Mouse (Mus musculus): ENCODE measurements around the gene Epop. TPM values are rescaled to one million over a fixed set of nuclear protein-coding genes. Genes with fewer than 3 reads are reported as not detected.

Gene Epop
- total RNA-seq, 2 experiments from 2014 or later = 7.4 to 9.8 TPM

DNA sequence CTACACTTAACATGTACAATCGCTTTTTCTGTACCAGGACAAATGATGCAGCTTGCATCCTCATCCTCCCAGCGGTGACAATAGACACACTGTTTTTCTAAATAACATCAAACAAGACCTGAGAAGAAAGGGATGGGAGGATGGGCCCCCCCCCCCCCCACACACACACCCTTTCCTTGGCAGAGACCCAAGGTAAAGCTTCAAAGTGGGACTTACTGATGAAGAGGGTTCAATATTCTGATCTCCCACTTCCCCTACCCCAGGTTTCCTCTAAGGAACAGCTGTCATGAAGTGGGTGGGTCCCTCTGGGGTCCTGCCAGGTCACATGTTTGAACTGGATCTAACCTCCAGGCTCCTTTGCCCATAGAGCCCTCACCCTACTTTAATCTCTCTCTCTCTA, 1.5 kb upstream of the Epop start:
- DNase-seq (ENCODE audit: low spot score in 2 of 2) = no peak

DNA sequence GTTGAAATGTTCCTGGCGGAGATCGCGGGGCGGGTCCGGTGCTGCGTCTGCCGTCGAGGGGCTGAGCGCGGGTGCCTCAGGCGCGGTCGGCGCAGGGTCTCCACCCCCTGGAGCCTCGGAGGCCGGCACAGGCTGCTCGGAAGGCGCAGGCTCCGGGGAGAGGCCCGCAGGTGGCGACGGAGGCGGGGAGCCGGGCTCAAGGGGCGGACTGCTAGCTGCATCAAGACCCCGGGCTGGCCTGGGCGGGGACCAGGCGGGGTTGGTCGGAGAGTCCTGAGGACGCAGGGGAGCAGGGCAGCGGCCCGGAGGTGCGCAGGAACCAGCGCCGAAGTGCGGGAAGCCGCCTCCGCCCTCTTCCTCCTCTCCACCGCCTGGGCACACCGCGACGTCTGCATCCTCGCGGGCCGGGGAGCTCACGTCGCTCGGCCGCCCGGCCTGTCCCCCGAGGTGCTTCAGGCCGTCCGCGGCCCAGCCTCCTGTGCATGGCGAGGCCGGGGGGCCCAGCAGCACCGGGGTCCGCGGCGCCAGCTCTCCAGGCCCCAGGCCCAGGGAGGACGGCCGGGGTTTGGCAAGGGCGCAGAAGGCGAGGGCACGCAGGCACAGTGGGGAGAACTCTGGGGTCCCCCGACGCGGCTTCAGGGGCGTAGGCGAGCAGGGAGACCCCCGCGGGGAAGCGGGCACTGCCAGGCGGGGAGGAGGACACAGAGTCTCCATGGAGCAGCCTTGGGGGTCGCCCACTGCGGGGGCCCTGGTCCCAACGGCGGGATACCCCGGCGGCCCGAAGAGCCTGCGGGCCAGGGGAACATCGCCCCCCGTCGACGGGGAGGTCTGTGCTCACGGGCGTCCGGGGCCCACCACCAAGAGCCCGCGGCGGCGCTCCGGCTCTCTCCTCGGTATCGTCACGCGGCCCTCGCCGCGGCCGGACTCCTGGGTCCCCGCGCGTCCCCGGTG, 659 bp downstream of the Epop start:
- DNase-seq (ENCODE audit: low spot score in 2 of 2) = peak; percentile 29 to 43

DNA sequence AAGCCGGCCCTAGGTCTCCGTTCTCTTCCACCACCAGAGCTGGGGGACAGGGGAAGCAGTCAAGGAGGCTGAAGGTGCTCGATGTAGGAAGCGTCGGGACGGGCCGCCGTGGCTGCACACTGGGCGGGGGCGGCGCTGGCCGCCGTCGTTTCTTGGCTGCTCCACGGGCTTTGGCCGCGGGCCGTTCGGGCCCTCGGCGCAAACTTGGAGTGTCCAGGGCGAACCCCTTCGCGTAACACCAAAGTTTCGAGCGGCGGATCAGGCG, 1.3 kb downstream of the Epop start:
- no peak for DNase-seq (ENCODE audit: low spot score in 2 of 2)

DNA sequence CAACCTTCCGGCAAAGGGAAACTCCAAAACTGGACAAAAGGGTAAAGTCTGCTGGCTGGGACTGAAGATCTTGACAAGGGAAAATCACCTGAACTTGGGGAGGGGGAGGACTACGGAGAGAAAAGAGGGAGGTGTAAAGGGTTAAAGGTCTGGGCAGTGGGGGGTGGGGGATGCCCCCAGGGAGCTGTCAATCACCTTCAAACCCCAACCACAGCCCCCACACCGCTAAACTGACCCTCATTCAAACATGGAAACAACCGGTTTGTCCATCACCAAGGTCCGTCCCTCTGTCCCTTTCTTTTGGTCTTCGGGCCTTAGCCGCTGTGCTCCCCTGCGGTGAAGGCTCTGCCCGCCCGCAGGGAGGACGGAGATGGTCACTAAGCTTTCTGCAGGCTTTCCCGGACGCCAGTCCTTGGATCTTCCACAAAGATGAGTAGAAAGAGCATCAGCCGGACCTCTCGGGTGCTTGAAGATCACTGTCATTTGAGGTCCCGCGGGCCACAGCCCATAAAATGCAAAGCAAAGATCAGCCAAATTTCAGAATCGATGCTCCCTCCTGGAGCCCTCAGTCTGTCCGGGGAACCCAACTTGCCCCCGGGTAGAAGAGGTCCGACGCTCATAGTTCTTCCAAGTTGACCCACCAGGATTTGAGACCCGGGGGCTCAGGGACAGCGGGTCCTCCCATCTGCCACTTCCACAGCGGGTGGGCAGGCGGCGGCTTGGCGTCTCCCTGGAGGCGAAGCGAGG, 1.8 kb downstream of the Epop start:
- DNase-seq (ENCODE audit: low spot score in 2 of 2) = no peak

DNA sequence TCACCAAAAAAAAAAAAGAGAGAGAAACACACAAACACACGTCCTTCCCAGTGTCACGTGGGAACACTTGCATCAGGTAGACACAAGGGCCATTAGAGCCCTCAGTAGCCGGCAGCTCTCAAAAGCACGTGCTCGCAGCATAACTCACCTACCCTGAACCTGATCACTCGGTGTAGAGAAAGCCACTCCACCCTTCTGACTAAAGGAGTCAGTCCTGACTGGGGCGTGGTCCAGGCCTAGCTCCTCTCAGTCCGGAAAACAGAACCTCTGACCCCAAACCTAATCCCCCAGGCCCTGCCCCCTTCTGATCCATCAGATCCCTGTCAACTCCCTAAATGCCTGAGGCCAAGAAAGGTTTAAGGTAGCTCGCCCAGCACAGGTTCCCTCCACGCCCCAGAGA, 2.7 kb downstream of the Epop start:
- no peak for DNase-seq (ENCODE audit: low spot score in 2 of 2)

DNA sequence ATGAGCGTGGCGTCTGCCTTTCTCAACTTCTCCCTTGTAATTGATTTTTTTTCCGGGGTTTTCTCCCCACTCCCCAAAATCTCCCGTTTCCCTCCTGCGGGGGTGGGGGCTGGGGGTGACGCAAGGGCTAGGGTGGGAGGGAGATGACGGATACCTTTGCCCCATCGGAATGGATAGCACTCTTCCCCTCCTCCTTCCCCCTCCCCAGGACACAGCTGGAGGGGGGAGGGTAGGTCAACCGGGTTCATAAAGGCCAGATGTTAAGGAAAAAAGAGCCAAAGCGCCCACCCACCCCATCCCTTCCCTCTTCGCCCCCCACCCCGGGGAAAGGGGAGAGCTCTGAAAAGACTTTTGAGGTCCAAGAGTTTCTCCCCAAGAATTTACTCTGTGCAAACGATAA, 3.1 kb downstream of the Epop start:
- DNase-seq (ENCODE audit: low spot score in 2 of 2) = no peak

DNA sequence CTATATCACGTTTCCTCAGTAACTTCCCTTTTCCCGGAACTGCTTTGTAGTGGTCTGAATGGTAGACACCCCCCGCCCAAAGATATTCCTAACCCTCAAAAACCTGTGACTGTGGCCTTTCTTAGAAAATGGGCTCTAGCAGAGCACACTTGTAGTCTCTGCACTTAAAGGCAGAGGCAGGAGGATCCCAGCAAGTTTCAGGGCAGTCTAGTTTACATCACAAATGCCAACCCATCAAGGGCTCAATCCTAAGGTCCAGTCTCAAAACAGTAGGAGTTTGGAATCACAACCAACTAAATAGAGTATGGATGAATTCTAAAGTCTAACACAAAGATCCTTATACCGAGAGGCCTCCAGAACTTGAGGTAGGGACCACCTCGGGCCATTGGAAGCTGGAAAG, 4.0 kb downstream of the Epop start:
- DNase-seq (ENCODE audit: low spot score in 2 of 2) = no peak

DNA sequence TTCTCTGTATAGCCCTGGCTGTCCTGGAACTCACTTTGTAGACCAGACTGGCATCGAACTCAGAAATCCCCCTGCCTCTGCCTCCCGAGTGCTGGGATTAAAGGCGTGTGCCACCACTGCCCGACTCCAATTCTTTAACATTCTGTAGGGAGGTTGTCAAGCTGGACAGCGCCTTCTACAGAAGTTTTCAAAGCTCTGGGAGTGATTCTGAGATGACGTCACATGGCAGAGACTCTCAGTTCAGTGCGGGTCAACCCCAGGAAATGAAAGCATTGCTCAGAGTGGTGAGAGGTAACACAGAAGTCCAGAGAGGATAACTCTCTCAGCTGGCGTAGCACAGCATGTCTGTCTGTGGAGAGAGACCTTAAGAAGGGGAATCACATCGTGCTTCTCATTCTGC, 6.3 kb downstream of the Epop start:
- DNase-seq (ENCODE audit: low spot score in 2 of 2) = no peak

DNA sequence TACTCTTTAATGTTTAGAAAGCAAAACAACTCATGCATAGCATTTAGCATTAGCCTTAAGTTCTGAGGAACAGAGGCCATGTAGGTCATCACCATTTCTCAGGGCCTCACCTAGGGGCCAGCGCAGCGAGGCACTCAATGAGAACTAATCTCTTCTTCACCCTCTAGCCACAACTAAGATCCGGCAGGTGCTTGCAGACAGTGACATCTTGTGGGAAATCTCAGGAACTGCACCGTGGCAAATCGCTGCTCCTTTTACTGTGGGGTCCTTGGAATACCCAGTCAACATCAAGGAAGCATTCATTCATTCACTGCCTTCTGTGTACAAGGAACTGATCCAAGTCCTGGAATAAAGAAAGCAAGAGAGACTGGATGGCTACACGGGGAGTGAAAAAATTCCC, 7.1 kb downstream of the Epop start:
- DNase-seq (ENCODE audit: low spot score in 2 of 2) = peak; percentile 82

DNA sequence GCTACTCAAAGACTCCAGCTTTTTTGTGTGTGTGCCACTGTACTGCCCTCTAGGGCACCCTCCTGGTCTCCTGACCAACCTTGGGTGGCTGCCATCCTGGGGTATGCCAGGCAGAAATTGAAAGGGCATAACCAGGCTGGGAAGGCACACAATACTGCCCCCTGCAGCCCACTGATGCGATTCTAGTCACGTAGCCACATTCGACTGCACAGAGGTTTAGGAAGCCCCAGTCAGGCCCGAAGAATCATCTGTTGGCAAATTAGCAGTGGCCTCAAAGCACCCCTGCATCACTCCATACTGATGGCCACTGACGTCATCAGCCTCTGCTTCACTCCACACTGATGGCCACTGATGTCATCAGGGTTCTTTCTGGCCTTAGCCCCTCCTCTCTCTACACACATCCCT, 10.1 kb downstream of the Epop start:
- peak; percentile 79 to 82 for DNase-seq (ENCODE audit: low spot score in 2 of 2)

DNA sequence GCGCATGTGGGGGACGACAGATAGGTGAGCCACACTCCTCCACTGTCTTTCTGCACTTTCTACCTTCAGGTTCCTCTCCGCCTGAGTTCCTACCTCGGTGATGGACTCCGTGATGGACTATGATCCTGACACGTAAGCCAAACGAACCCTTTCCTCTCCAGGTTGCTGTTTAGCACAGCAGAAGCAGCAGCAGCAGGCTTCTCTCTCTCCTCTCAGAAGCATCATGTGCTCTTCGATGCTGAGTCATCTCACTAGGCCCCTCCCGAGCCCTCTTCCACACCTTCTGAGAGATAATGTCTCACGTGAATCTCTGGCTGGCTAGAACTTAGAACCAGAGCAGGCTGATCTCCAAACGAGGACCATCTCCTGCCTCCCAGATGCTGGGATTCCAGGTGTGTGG, 11.1 kb downstream of the Epop start:
- DNase-seq (ENCODE audit: low spot score in 2 of 2) = no peak

DNA sequence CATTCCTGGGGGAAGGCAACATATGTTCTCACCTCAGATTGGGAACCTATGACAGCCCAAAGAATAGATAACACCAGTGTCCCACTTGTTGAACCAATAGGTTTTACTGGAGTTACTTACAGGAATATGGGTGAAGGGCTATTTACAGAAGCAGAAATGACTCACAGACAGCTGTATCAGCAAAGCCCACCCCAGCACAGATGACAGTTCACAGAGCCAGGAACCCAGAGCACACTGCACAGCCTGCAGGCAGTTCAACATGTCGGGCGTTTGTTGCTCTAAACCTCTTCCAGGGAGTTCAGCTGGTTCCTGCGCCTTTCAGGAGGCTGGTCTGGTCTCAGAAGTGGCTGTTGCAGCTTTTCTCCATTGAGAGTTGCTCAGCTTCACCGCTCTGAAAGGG, 14.2 kb downstream of the Epop start:
- no peak for DNase-seq (ENCODE audit: low spot score in 2 of 2)

DNA sequence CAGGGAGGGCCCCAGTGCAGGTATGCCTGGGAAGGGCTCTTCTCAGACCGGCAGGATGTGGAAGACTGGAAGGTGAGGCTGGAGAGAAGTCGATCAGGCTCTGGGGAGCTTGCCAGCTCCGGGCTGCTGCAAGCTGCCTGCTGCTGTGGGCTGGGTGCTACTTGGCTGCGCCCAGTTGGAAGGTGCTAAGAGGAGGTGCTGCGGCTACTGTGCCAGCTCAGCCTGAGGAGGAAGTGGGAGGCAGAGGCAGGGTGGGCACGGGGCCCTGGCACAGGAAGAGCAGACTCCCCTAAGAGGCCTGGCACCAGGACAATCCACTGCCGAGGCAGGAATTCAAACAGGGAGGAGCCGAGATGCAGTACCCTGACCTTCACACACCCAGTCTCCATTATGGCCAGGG, 18.4 kb downstream of the Epop start:
- no peak for DNase-seq (ENCODE audit: low spot score in 2 of 2)

DNA sequence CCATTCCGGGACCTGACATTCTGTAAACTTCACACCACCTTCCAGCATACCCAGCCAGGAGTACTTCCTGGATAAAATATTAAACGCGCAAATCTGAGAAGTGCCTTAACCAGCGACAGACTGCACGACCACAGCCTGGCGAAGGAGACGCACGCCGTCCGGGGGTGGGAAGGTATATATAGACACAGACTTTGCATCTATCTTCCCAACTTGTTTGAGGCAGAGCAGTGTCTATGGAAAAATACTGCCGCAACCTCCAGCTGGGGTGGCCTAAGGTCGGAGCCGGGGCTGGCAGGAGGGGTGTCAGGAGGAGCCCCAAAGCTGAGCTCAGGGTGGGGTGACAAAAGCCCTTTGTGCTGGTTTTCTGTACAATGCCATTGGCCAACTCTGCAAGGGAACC, 19.8 kb downstream of the Epop start:
- no peak for DNase-seq (ENCODE audit: low spot score in 2 of 2)

DNA sequence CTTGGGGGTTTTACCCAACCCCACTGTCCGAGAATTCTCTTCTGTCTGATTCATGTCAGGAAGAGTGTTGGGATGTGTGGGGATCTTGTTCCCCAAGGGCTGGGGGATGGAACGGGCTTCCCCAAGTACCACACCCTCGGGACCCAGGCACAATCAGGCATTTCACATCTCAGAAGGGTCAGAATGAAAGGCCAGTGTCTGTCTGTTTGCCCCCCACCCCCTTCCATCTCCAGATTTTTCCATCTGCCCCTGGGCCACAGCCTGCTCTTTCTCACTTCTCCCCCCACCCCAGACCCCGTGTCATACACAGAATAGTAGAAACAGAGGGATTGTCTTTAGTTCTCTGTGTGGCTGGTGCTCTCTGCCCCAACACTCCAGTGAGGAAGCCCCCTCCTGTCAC, 20.6 kb downstream of the Epop start:
- no peak for DNase-seq (ENCODE audit: low spot score in 2 of 2)

DNA sequence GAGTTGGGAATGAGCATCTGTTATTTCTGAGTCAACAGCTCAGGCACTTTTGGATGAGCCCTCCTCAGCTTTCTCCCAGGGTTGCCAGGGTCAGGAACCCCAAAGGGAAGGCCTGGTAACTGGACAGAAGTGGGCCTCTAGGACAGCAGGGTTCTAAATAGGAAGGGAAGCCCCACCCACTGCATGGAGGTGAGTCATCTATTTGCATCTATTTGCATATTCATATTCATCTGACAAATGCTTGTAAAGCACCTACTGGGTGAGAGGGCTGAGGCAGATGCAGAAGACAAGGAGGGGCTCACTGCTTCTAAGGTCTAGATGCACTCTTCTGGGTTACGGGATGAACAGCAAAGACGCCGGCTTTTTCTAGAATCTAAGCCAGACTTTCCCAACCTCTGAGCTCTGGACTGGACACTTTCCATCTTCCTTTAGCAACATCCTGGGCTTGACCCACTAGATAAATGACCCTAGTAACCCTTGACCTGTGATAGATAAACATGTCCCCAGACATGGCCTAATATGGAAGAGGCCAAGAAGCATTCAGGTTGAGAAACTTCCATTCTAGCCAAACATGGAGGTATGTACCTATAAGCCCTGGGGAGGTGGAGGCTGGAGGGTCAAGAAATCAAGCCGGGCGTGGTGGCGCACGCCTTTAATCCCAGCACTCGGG, 22.3 kb downstream of the Epop start:
- no peak for DNase-seq (ENCODE audit: low spot score in 2 of 2)

DNA sequence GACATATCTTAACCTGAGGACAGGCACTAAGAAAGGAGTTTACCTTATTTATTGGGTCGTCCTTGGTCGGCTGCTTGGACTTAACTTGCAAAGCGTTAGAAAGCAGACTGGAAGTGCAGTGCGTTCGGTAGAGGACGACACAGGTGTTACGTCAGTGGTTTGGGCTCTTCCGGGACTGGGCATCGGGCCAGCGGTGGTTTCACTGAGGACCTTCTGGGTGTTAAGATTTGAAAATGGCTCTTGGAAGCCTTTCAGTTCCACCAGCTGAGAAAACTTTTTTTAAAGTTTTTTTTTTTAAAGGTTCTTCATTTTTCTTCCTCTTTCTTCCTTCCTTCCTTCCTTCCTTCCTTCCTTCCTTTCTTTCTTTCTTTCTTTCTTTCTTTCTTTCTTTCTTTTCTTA, 25.6 kb downstream of the Epop start:
- no peak for DNase-seq (ENCODE audit: low spot score in 2 of 2)

DNA sequence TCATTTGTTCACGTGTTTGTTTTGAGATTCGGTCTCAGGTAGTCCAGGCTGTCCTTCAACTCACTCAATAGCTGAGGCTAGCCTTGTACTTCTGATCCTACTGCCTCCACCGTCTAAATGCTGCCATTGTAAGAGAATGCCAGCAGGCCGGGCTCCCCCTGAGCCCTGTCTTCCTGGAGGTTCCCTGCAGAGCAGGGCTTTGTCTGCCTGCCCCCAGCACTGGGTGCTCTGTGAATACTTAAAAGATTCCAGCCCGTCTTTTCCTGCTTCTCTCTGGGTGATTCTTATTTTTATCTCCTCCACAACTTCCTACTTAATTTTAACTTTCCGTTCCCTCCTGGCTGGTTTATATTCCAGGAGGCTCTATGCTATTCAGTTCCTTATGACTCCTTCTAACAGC, 27.3 kb downstream of the Epop start:
- no peak for DNase-seq (ENCODE audit: low spot score in 2 of 2)

DNA sequence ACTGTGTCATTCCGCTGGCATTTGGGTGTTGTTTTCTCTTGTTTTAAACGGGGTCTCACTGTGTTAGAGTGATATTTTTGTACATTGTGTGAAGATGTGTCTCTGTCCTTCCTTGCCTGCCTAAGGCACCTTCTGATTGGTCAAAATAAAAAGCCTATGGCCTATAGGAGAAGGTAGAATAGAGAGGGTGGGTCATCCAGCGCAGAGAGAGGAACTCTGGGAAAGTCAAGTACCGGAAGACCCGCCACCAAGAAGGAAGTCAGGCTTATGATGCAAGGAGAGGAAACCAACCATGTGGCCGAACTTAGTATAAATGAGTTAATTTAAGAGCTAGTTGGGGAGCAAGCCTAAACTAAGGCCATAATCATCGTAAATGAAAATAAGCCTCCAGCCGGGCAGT, 30.4 kb downstream of the Epop start:
- DNase-seq (ENCODE audit: low spot score in 2 of 2) = no peak

DNA sequence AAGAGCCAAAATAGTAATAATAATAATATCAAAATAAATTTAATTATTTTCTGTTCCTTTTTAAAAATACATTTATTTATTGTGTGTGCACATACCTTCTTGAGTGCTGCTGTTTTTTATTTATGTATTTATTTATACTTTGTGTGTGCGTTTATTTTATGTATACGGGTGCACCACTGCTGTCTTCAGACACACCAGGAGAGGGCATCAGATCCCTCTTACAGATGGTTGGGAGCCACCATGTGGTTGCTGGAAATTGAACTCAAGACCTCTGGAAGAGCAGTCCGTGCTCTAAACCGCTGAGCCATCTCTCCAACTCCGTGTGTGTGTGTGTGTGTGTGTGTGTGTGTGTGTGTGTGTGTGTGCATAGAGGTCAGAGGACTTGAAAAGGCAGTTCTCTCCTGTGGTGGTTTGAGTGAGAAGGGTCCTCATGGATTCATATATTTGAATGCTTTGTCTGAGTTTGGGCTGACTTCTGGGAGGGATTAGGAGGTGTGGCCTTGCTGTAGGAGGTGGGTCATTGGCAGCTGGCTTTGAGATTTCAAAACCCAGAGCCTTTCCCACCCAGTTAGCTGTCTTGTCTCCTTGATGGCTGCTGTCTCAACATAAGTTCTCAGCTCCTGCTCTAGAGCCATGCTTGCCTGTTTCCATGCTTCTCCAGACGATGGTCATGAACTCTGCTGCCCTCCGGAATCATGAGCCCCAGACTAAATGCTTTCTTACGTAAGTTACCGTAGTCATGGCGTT, 31.4 kb downstream of the Epop start:
- DNase-seq (ENCODE audit: low spot score in 2 of 2) = no peak

DNA sequence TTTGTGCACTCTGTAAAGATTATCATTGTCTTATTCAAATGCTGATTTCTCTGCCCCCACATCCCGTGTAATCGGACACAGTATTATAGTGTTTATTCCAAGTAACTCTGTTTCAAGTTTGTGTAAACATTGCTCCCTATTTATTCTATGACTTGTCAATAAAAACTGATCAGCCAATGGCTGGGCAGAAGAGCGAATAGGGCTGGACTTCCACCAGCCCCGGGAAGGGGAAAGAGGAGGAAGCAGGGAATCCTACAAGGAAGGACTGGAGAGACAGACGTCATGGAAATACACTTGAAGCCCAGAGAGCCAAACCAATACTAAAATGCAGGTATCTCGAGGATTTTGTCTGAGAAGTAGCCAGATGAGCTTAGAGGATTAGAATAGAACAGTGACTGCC, 35.4 kb downstream of the Epop start:
- no peak for DNase-seq (ENCODE audit: low spot score in 2 of 2)

DNA sequence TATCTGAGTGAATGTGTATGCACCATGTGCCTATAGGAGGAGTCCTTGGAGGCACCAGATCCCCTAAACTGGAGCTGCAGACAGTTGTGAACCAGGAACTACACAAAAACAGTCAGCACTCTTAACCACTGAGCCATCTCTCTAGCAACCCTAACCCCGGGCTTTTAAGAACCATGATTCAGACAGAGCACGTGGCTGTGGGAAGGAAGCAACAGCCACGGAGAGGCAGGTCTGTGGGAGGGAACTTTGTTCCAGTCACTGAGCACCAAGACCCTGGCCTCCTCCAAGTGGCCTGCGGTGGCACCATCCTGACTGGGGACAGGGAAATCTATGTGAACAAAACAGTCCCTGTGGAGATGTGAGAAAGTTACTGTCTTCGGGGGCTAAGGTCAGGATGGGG, 37.6 kb downstream of the Epop start:
- DNase-seq (ENCODE audit: low spot score in 2 of 2) = no peak
